Mouse (Mus musculus): ENCODE results near the gene Ccar1.

DNA sequence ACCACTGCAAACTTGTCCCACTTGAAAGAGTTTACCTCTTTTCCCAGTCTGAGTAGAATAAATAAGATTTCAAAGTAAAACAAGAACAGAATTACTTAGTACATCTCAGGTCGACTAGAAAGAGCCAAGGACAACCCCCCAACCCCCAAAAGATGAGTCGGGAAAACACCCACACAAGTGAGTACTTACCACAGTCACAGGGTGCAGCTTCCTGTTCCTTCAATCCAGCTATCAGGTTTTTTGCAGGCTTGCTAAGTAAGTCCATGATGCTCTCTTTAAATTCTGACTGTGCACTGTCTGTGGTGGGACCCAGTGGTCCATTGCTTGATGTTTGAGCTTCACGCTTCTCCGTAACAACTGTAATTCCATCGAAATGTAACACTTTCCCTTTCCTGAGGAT lies 45.9 kb upstream of the Ccar1 start:
- TF ChIP-seq POLR2A (IDR thresholded peaks at IDR 0.05; ENCODE audit: control insufficient read depth, extremely low read depth, insufficient read depth, low read length, poor library complexity), result no peak
- no peak for TF ChIP-seq CTCF (IDR thresholded peaks at IDR 0.05; ENCODE audit: borderline replicate concordance, control insufficient read depth, extremely low read depth, insufficient read depth, low read length, poor library complexity)
